Mouse (Mus musculus) spleen, embryonic (tissue): ENCODE results near the gene Gm9837.

Source experiments
- CTCF ChIA-PET: fragments of 350-600 bp; sonication (Branson Sonifier 250); formaldehyde crosslinking; loops from one replicate; lab custom pipeline; 2022; lab: Charles Lee

Gm9837 gene

DNA sequence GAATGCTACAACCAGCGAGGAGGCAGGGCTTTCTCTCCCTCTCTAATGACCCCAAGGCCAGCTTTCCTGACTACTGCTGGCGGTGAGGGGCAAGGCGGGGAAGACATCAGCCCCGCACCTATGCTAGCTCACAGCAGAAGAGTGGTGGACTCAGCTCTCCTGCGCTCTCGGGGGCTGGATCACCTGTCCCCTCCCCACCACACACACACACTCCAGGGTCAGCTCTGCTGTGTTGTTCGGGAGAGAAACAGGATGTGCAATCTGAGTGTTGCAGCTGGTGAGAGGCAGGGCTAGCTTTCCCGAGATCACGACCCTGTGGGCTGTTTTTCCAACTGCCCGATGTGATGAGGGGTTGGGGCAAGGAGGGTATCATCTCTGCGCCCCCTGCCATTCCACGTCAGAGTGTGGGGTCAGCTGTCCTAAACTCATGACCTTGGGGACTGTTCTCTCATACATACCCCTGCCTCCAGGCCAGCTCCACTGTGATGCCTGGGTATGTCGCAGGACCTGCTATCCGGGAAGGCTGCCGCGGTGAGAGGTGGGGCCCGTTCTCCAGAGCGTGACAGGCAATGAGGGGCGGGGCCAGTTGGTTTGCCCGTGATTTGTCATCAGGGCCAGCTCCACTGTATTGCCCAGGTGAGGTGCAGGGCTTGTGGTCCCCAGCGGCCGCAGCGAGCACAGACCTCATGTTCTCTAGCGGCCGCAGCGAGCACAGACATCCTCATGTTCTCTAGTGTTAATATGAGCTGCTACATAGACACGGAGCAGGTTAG is 16.7 kb upstream of the Gm9837 start:
- CTCF ChIA-PET = no interaction called here

DNA sequence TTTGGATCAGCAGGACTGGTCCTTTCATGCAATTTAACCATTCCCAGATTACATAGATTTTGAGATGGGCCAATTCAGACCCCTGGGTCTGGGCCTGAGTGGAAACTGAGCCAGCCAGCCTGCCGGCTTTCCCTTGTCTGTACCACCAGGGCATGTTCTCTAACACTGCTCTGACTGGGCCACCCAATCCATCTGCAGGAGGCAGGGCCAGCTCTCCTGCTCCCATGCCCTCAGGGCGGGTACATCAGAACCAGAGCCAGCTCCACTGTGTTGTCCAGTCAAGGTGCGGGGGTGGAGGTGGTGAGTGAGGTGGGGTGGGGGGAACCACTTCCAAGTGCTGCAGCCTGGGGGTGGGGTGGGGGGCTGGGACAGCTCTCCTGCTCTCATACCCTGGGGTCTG is 16.1 kb upstream of the Gm9837 start:
- CTCF ChIA-PET = no interaction called here

GRCm38 (mm10) chr11:53485719-53486118 is 15.4 kb upstream of the Gm9837 start:
- CTCF ChIA-PET = no interaction called here

DNA sequence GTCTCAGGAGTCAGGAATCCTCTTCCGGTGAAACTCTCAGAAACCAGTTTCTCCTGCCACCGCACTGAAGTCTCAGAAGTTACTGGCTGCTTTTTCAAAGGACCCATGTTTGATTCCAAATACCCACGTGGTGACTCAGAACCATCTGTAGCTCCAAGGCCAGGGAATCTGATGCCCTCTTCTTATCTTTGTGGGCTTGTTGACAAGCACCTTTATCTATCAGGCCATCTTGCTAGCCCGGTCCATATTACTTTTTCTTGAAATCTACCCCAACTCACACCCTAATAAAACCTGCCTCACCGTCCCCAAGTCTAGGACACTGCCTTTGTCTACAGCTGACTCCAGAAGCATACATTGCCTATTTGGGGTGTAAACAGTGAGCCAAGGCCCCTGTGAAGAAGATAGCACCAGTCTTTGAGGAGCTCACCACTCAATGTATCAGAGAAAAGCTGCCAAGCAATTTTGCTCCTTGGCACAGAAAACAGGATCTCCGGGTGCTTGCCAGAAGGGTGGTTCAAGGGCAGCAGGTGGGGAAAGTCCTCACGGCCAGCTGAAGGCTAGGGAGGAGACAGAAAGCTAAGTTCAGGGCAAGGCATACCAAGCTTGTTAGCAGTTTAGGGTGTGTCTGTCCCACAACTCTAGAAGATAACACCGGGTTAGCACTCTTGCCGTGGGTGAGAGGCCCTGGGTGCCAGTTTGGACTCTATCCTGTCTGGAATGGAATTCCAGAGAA is 13.0 kb upstream of the Gm9837 start:
- CTCF ChIA-PET = interaction anchor here (0.6 kb wide), 1 partner anchor 79 kb away, joined by 4 read pairs; no protein-coding TSS in a partner anchor

DNA sequence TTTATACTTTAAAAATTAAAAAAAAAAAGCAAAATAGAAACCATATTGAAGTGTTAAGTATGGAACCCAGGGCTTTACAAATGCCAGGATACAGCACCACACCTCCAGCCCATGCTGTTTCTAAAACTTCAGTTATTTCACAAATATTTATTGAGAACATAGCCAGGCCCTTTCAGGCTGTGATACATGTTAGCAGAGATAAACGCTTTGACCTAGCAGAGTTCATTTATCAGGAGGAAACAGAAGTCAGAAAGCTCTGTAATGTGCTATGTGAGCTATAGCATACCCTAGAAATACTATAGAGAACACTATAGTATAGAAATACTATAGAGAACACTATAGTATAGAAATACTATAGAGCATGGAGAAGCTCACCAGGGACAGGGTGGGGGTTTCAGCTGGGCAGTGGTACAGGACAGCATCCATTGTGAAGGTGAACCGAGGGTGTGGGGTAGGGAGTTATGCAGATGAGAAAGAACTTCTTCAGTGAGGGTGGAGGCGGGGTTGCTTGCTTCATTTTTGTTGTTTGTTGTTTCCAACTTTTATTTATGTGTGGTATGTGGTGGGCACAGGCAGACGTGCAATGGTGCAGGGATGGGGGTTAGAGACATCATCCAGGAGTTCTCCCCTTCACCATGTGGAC is 10.9 kb upstream of the Gm9837 start:
- CTCF ChIA-PET = interaction anchor here (0.6 kb wide), 1 partner anchor 763 kb away, joined by 5 read pairs; no protein-coding TSS in a partner anchor

- CTCF ChIA-PET = no interaction called here
These were observed 9.6 kb upstream of the Gm9837 start, which contains the start of the genes Gm9945 and Sowaha for GRCm38 (mm10) chr11:53479783-53480301. Gene Gm9945 (plus strand): TSS chr11:53480166. Gene Sowaha (minus strand): TSS chr11:53480274.

GRCm38 (mm10) chr11:53479171-53479782 is 9.0 kb upstream of the Gm9837 start:
- CTCF ChIA-PET = no interaction called here

DNA sequence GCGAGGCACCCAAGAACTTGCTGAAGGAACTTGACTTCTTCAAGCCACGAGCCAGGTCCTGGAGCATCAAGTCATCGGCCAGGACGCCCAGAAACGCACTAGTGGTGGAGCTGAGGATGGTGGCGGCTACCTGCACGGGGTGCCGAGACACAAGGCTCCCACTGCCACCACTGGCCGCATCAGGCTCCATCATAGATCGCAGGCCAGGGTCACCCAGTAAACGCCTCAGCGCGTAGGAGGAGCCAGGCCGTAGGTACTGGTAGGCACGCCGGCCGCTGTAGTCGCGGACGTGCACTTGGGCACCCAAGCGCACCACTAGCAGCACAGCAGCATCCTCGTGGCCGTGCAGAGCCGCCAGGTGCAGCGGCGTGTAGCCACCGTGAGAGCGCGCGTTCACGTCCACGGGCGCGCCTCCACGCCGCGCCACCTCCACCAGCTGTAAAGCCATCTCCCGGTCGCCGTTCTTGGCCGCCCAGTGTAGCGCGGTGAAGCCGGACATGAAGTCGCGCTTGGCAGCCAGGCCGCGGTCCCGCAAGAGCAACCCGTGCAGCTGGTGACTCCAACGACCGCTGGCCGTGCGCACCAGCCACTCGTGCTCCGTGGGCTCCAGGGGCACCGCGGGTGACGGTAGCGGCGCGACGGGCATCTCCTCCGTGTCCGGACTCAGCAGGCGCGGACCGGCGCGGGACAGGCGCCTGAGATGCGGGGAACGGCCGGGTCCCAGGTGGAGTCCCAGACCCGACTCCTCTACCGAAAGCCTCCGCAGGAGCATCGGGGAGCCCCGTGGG is 8.3 kb upstream of the Gm9837 start:
- CTCF ChIA-PET = no interaction called here

DNA sequence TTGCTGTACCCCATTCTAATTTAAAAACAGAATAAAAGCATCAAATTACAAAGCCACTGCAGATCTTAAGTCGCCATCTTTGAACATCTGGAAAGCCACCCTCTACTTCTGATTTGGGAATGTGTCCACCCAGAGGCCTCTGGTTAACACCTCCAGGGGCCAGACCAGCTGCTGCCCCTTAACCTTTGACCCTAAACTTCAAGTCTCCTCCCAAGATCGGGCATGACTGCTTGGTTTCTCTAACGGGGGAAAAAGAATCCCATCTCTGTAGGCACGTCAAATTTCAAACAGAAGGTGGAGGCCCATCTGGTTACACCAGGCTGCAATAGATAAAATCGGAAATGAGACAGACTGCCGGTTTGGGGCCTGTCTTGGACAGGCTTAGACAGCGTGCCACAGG is 7.6 kb upstream of the Gm9837 start:
- CTCF ChIA-PET = no interaction called here

DNA sequence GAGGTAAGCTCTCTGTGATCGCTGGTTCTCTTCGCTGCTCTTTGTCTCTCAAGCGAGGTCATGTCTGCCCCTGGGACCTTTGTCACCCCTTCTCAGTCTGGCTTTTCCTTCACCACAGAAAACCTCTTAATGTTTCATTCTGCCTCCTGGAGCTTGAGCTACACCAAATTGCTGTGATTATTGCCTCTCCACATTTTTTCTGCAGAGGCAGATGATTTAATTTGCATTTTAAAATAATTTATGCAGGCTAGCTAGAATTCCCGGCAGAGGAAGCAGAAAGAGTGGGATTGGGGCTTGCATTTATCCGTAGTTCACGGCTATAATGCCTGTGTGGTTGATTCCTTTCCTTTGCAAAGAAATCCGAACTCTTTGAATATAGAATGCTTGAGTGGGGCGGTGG is 5.3 kb upstream of the Gm9837 start:
- CTCF ChIA-PET = interaction anchor here (0.6 kb wide), 1 partner anchor 1259 kb away, joined by 3 read pairs; no protein-coding TSS in a partner anchor

GRCm38 (mm10) chr11:53472709-53473108 is 2.4 kb upstream of the Gm9837 start:
- CTCF ChIA-PET = no interaction called here

DNA sequence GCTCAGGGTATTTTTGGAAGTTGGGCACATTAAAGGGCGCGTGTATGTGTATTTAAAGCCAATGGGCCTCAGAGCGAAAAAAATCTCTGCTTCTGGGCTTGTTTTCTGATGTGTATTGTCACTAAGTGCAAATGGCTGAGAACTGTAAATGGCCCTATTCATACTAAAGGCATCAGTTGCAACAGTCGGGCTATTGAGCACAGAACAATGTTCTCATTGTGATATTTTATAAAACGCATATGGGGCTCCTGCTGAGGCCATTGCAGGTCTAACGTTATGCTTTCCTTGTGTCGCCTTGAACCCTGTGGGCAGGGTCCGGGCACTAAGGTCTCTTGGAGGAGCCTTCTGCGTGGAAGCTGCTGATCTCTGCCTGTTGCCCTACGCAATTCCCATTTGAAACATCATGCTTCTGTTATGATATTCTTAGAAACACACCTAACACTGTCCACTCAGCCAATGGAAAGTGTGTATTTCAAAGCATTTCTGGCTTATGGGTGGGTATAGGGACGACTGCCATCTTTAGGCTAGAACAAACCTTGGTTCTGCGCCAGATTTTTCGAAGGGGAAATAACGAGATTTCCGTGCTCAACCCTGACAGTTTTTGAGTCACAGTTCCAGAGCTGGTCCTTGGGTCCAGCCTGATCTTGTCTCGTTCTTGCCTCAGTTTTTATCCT is 848 bp downstream of the Gm9837 start:
- CTCF ChIA-PET = interaction anchor here (0.7 kb wide), 1 partner anchor 1609 kb away, joined by 4 read pairs; no protein-coding TSS in a partner anchor

- CTCF ChIA-PET = no interaction called here
These were observed 3.9 kb downstream of the Gm9837 start for GRCm38 (mm10) chr11:53466231-53466971.

DNA sequence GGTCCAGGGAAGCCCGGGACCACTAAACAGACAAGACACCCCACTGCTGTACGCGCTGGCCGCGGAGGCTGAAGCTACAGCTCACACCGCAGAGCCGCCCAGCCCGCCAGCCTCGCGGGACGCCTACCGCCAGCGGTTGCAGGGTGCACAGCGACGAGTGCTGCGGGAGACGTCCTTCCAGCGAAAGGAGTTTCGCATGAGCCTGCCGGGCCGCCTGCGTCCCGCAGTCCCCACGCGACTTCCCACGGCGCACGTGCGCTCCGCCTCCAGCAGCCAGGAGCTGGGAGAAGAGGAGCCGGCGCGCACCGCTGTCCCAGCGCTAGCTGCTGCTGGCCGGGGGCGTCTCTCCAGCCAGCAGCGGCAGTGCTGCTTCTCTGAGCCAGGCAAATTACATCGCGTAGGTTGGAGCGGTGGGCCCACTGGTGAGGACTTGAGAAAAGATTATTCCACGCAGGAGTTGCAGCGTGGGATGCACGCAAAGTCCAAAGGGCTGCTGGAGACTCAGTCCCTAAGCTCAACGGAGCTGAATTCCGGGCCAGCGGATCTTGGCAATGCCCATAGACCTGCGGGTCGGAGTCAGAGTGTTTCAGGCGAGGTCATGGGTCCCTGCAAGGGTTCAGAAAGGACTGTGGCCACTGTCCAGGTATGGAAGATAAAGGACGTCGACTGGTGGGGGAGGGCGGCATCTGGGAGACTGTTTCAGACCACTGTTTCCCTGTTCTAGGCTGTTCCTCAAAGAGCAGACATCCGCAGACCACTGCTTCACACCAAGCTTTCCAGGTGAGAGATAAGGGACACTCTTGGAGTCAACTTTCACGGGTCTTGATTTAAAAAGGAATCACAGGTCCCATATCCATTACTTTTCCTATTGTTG is 6.5 kb downstream of the Gm9837 start:
- CTCF ChIA-PET = no interaction called here

DNA sequence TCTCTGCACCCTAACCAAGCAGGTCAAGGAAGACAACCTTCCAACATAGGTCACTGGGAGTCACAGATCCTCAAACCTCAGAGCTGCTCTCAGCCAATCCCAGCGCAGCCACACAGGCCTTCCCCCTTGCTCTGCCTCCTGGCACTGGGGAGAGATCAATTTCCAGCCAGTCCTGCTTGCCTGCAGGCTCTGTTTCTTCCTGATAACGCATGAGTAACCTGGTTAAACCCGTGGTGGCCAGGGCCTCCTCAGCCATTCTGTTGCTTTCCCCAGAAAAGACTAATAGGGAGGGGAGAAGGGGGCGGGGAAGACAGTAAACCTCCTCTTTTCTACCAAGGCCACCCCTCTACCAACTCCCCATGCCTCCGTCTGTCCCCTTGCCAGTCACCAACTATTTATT is 8.6 kb downstream of the Gm9837 start:
- CTCF ChIA-PET = interaction anchor here (0.7 kb wide), 1 partner anchor 477 kb away, joined by 4 read pairs; no protein-coding TSS in a partner anchor

DNA sequence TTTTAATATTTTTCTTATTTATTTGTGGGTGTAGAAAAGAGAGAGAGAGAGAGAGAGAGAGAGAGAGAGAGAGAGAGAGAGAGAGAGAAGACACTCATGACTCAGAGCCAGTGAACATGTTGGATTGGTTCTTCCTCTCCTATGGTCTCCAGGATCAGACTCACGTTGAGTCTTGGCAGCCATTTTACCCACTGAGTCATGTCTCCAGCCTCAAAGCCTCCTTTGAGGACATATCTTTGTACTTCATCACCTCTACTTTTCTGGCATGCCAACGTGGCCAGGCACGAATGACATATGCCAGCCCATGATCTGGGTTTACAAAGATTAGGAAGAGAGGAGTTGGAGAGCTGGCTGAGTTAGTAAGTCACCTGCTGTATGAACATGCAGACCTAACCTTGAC is 10.1 kb downstream of the Gm9837 start:
- CTCF ChIA-PET = no interaction called here

DNA sequence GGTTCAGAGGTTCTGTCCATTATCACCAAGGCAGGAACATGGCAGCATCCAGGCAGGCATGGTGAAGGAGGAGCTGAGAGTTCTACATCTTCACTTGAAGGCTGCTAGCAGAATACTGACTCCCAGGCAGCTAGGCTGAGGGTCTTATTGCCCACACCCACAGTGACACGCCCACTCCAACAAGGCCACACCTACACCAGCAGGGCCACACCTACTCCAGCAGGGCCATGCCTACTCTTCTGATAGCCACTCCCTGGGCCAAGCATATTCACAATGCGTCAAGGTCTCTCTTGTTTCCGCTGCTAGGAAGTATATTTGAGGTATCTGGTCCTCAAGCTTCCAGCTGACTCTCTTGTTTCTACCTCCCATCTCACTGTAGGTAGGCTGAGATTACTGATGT is 11.3 kb downstream of the Gm9837 start:
- CTCF ChIA-PET = no interaction called here

- CTCF ChIA-PET = no interaction called here
These were observed 12.8 kb downstream of the Gm9837 start for GRCm38 (mm10) chr11:53457372-53457954.
